Mouse (Mus musculus): ENCODE measurements around the gene Enoph1.

Enoph1 gene

DNA sequence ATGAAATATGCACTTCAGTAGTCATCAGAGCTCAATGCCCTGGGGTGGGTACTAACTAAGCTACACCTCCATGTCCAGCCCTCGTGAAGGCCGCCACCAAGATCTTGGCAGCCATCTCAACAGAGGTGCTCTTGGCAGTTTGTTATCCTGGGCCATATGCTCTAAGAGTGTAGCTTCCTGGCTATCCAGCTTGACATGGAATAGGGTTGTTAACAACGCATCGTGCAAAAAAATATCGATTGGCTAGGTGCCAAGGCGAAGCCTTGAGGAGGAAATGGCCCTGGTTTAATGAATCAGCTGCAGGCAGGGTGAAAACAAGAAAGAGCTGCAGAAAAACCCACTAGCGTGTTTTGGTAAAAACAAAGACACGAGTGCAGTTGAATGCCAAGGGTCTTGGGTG is 45.3 kb downstream of the Enoph1 start:
- TF ChIP-seq POU5F1 (IDR thresholded peaks at IDR 0.05; ENCODE audit: borderline replicate concordance, low read length) (no peak), CTCF (conservative IDR thresholded peaks at IDR 0.05; ENCODE audit: low read length) (no peak), NANOG (IDR thresholded peaks at IDR 0.05; ENCODE audit: borderline replicate concordance, low read length) (no peak)
- no peak overlapping the region for H3K4me3 ChIP-seq (replicated peaks; ENCODE audit: low read length)
- H3K9me3 ChIP-seq (ENCODE audit: low read length): no peaks in the 10 kb centered on the region
- no peaks in the 10 kb centered on the region for H3K4me1 ChIP-seq (replicated peaks; ENCODE audit: low read depth, low read length)
- H3K27me3 ChIP-seq (ENCODE audit: insufficient read depth, low read length): peaks cover 11% of the 10 kb centered on the region
- H3K36me3 ChIP-seq (ENCODE audit: insufficient read depth, low read length): no peaks in the 10 kb centered on the region

DNA sequence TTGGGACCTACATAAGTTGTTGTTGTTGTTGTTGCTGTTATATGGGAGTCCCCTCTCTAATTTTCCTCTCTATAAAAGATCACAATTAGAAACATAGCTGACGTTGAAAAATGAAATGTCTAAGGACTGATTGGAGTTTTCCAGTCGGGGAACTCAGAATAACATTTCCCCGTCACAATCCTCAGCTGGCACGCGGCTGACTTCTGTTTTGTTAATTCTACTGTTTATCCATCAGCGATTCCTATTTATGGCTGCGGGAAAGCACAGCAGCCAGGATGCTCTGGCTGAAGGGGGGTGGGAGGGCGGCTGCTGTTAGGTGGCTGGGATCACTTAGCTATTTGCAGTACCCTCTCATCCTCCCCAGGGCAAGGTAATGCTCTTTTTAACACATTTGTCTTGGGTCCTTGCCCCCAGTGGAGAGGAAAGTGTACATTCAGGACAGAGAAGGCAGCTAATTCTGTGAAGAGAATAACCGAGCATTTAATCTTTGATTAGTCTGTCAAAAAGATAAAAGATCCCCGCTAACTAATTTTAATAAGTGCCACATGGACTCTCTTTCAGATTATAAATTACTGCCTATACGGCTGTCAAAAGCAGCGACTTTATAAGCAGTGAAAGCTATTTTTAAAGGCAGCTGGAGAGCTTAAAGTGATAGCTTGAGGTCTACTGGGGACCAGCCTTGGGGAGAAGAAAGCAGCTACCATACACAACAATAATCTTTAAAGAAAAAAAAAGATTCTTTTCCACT is 50.9 kb downstream of the Enoph1 start:
- TF ChIP-seq POU5F1 (IDR thresholded peaks at IDR 0.05; ENCODE audit: borderline replicate concordance, low read length): no peak
- TF ChIP-seq NANOG (IDR thresholded peaks at IDR 0.05; ENCODE audit: borderline replicate concordance, low read length): no peak
- no peak for TF ChIP-seq CTCF (conservative IDR thresholded peaks at IDR 0.05; ENCODE audit: low read length)
- Histone ChIP-seq H3K27me3 (ENCODE audit: insufficient read depth, low read length) (peaks cover 12% of the 10 kb centered on the region; the same call in 1 of the 2 replicates), H3K4me3 (replicated peaks; ENCODE audit: low read length) (no peak overlapping the region), H3K9me3 (ENCODE audit: low read length) (no peaks in the 10 kb centered on the region), H3K4me1 (replicated peaks; ENCODE audit: low read depth, low read length) (peaks cover 11% of the 10 kb centered on the region; the same call in 1 of the 2 replicates), H3K36me3 (ENCODE audit: insufficient read depth, low read length) (no peaks in the 10 kb centered on the region)

DNA sequence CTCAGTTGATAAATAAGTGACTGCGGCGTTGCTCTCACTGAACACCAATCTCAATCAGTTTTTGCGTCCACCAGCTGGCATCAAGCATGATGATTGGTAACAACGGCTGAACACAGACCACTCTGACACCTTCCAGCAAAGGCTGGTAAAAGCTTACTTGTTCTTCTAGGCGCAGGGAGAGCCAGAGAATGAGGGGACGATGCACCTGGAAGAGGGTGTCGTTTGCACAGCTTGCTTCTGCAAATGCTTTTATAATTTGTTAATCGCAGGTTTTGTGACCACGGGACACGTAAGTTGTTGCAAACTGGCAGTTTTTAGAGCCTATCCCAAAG is 51.4 kb downstream of the Enoph1 start:
- peaks cover 12% of the 10 kb centered on the region; the same call in 1 of the 2 replicates for H3K27me3 ChIP-seq (ENCODE audit: insufficient read depth, low read length)
- no peak for TF ChIP-seq CTCF (conservative IDR thresholded peaks at IDR 0.05; ENCODE audit: low read length)
- no peak for TF ChIP-seq NANOG (IDR thresholded peaks at IDR 0.05; ENCODE audit: borderline replicate concordance, low read length)
- TF ChIP-seq POU5F1 (IDR thresholded peaks at IDR 0.05; ENCODE audit: borderline replicate concordance, low read length): no peak
- H3K4me3 ChIP-seq (replicated peaks; ENCODE audit: low read length): no peak overlapping the region
- H3K36me3 ChIP-seq (ENCODE audit: insufficient read depth, low read length): no peaks in the 10 kb centered on the region
- H3K4me1 ChIP-seq (replicated peaks; ENCODE audit: low read depth, low read length): peaks cover 11% of the 10 kb centered on the region; the same call in 1 of the 2 replicates
- H3K9me3 ChIP-seq (ENCODE audit: low read length): no peaks in the 10 kb centered on the region

DNA sequence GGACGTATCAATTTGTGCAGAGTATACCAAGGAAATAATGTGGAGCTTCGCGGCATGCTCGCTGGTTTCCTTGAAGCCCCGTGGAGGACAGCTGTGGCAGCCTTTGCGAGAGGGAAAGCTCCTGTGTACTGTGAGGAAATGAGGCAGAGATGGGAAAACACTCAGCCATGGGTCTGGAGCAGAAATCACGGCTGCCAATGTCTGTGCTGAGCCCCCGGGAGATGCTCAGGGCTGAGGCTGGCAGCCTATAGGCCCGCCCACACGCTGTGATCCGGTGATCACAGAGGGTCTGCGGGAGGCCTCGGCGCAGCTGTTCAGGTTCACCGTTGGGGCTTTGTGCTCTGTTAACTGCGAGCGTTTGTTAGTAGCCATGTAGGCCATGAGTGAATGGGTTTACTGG is 51.8 kb downstream of the Enoph1 start:
- no peaks in the 10 kb centered on the region for H3K9me3 ChIP-seq (ENCODE audit: low read length)

DNA sequence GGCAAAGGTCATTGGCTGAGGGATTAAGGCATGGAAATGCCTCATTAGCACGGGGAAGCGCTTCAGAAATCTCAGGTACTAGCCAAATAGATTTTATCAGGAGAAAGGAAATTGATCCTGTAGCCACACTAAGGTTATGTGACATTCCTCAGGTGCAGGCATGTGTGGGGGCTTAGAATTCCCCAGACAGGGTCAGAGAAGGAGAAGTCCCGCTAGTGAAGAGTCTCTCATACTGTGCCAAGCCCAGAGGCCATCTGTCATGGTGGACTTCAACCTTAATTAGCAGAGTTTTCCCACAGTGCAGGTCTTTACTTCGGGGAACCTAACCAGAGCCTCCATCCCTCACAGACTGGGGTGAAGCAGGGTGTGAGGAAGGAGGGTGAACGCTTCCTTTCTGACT is 57.2 kb downstream of the Enoph1 start:
- Histone ChIP-seq H3K27me3 (ENCODE audit: insufficient read depth, low read length) (peaks cover 4% of the 10 kb centered on the region; the same call in 1 of the 2 replicates), H3K9me3 (ENCODE audit: low read length) (no peaks in the 10 kb centered on the region), H3K36me3 (ENCODE audit: insufficient read depth, low read length) (no peaks in the 10 kb centered on the region), H3K4me3 (replicated peaks; ENCODE audit: low read length) (no peak overlapping the region), H3K4me1 (replicated peaks; ENCODE audit: low read depth, low read length) (peaks cover 3% of the 10 kb centered on the region; the same call in 1 of the 2 replicates)
- TF ChIP-seq NANOG (IDR thresholded peaks at IDR 0.05; ENCODE audit: borderline replicate concordance, low read length) (no peak), CTCF (conservative IDR thresholded peaks at IDR 0.05; ENCODE audit: low read length) (no peak), POU5F1 (IDR thresholded peaks at IDR 0.05; ENCODE audit: borderline replicate concordance, low read length) (no peak)

More for the DNA sequence above, 51.8 kb downstream of the Enoph1 start:
- no peaks in the 10 kb centered on the region for H3K36me3 ChIP-seq (ENCODE audit: insufficient read depth, low read length)
- TF ChIP-seq POU5F1 (IDR thresholded peaks at IDR 0.05; ENCODE audit: borderline replicate concordance, low read length): no peak
- no peak for TF ChIP-seq CTCF (conservative IDR thresholded peaks at IDR 0.05; ENCODE audit: low read length)
- no peak for TF ChIP-seq NANOG (IDR thresholded peaks at IDR 0.05; ENCODE audit: borderline replicate concordance, low read length)
- H3K4me1 ChIP-seq (replicated peaks; ENCODE audit: low read depth, low read length): peaks cover 11% of the 10 kb centered on the region; the same call in 1 of the 2 replicates
- H3K27me3 ChIP-seq (ENCODE audit: insufficient read depth, low read length): peaks cover 12% of the 10 kb centered on the region; the same call in 1 of the 2 replicates
- H3K4me3 ChIP-seq (replicated peaks; ENCODE audit: low read length): no peak overlapping the region; the same call in 1 of the 2 replicates

DNA sequence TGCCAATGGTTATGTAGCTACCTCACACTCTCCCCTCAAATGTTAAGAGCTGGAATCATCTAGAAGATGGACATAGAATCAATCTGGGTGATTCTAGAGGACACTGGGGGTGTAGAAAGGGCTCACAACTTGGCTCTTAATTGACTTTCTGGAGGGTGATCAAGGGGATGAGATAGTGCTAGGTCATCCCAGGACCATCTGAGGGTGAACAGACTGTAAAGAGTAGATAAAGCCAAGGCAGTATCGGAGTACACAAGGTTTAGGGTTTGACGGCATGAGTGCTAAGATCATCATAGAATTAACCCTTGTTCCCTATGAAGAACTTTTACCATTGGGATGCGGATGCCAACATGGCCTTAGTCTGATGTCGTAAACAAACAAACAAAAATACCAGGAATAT is 58.2 kb downstream of the Enoph1 start:
- H3K27me3 ChIP-seq (ENCODE audit: insufficient read depth, low read length): no peaks in the 10 kb centered on the region
- H3K36me3 ChIP-seq (ENCODE audit: insufficient read depth, low read length): no peaks in the 10 kb centered on the region
- no peaks in the 10 kb centered on the region for H3K4me1 ChIP-seq (replicated peaks; ENCODE audit: low read depth, low read length)
- TF ChIP-seq POU5F1 (IDR thresholded peaks at IDR 0.05; ENCODE audit: borderline replicate concordance, low read length) (no peak), CTCF (conservative IDR thresholded peaks at IDR 0.05; ENCODE audit: low read length) (no peak), NANOG (IDR thresholded peaks at IDR 0.05; ENCODE audit: borderline replicate concordance, low read length) (no peak)
- H3K9me3 ChIP-seq (ENCODE audit: low read length): no peaks in the 10 kb centered on the region
- no peak overlapping the region for H3K4me3 ChIP-seq (replicated peaks; ENCODE audit: low read length)

DNA sequence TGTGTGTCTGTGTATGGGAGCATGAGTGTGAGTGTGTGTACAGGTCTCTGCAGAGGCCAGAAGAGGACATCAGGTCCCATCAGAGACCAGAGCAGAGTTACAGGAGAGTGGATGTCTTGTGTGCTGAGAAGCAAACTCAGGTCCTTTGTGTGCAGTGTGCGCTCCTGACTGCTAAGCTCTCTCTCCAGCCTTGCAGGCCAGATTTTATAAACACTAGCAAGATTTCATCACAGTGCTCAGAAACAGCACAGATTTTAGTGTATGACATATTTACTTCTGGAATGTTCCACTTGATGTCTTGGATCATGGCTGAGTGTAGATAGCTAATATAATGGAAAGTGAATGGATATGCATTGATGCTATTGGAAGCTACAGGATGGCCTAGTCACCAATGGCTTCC is 62.6 kb downstream of the Enoph1 start:
- H3K36me3 ChIP-seq (ENCODE audit: insufficient read depth, low read length): no peaks in the 10 kb centered on the region
- no peaks in the 10 kb centered on the region for H3K4me1 ChIP-seq (replicated peaks; ENCODE audit: low read depth, low read length)
- no peak for TF ChIP-seq NANOG (IDR thresholded peaks at IDR 0.05; ENCODE audit: borderline replicate concordance, low read length)
- TF ChIP-seq CTCF (conservative IDR thresholded peaks at IDR 0.05; ENCODE audit: low read length): no peak
- no peak for TF ChIP-seq POU5F1 (IDR thresholded peaks at IDR 0.05; ENCODE audit: borderline replicate concordance, low read length)
- H3K9me3 ChIP-seq (ENCODE audit: low read length): no peaks in the 10 kb centered on the region
- H3K4me3 ChIP-seq (replicated peaks; ENCODE audit: low read length): no peak overlapping the region
- no peaks in the 10 kb centered on the region for H3K27me3 ChIP-seq (ENCODE audit: insufficient read depth, low read length)

DNA sequence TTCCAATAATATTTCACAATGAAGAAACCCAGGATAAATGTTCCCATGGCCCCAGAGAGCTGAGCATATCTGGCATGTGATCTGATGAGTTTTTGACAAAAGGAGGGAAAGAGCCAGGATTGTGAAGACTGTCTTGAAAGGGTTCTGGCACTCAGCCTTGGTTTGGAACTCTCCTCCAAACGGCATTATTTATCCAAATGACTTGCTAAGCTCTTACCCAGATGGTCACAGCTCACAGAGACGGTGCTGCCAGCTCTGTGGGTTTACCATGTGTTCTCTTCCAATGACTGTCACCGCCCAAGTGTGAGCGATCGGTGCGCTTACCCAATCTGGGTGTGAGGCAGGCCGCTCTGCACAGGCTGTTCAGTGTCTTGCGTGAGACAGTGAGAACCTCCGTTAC is 69.1 kb downstream of the Enoph1 start:
- Histone ChIP-seq H3K4me1 (replicated peaks; ENCODE audit: low read depth, low read length) (no peaks in the 10 kb centered on the region), H3K4me3 (replicated peaks; ENCODE audit: low read length) (no peak overlapping the region), H3K9me3 (ENCODE audit: low read length) (no peaks in the 10 kb centered on the region), H3K27me3 (ENCODE audit: insufficient read depth, low read length) (no peaks in the 10 kb centered on the region), H3K36me3 (ENCODE audit: insufficient read depth, low read length) (no peaks in the 10 kb centered on the region)
- TF ChIP-seq NANOG (IDR thresholded peaks at IDR 0.05; ENCODE audit: borderline replicate concordance, low read length) (no peak), CTCF (conservative IDR thresholded peaks at IDR 0.05; ENCODE audit: low read length) (no peak), POU5F1 (IDR thresholded peaks at IDR 0.05; ENCODE audit: borderline replicate concordance, low read length) (no peak)

Data from E14TG2a.4 (cell line).